Mouse (Mus musculus) MEL (cell line): ENCODE results near the gene Gak. TPM values are rescaled to one million over a fixed set of nuclear protein-coding genes. Genes with fewer than 3 reads are reported as not detected.

Experiments used
- polyA plus RNA-seq, 2 experiments: library from polyadenylated mRNA; stranded (reverse) in 1 of 2; unstranded in 1 of 2; fragments of >175 nt in 1 of 2; fragments of >200 nt in 1 of 2; gene quantifications; 2 replicates each; pipeline versions ENCODE4 v1.2.1 to v1.2.4; 2012; ENCODE audit warnings: low replicate concordance in 2 of 2, low read depth in 1 of 2; ENCODE audit not compliant: insufficient read length in 2 of 2, insufficient read depth in 1 of 2, missing spikeins in 1 of 2
- total RNA-seq: library from RNA; depleted of rRNA; stranded (reverse); fragments of 300-350 nt; gene quantifications from 2 replicates; pipeline ENCODE4 v1.2.3, GENCODE M21; 2012; rRNA removed

Gak gene
- total and polyA plus RNA-seq, 3 experiments, result 48.5 to 76.4 TPM; not detected in 1

Other genes with a start within 250 kb of the Gak start
- gene Pde6b, start 241.4 kb downstream of the Gak start, total RNA-seq, result 0.12 TPM in 1 of 2 replicates, not detected in the other
- under 1 TPM in 1 of 2 experiments, not detected in 1; 0.07 TPM for gene Pde6b, start 241.4 kb downstream of the Gak start, polyA plus RNA-seq
- gene Atp5k, start 195.3 kb downstream of the Gak start, total RNA-seq, result 793 and 801 TPM in 2 replicates
- 100 to 1,000 TPM in 1 of 2 experiments, not detected in 1; 329 TPM for gene Atp5k, start 195.3 kb downstream of the Gak start, polyA plus RNA-seq
- not detected in 2 replicates for gene Mfsd7a, start 180.9 kb downstream of the Gak start, total RNA-seq
- not detected for gene Mfsd7a, start 180.9 kb downstream of the Gak start, polyA plus RNA-seq
- gene Pcgf3, start 168.5 kb downstream of the Gak start, total RNA-seq, result 7.3 and 7.4 TPM in 2 replicates
- gene Pcgf3, start 168.5 kb downstream of the Gak start, polyA plus RNA-seq, result 10 to 100 TPM in 1 of 2 experiments, not detected in 1; 26.4 TPM
- not detected in 2 replicates for gene Cplx1, start 79.7 kb downstream of the Gak start, total RNA-seq
- not detected for gene Cplx1, start 79.7 kb downstream of the Gak start, polyA plus RNA-seq
- 19.3 and 22.1 TPM in 2 replicates for gene Tmem175, start within 50 bp of the Gak start, total RNA-seq
- 10 to 100 TPM in 1 of 2 experiments, not detected in 1; 39.2 TPM for gene Tmem175, start within 50 bp of the Gak start, polyA plus RNA-seq
- 1.5 and 1.9 TPM in 2 replicates for gene Idua, start 30.6 kb upstream of the Gak start, total RNA-seq
- 1 to 10 TPM in 1 of 2 experiments, not detected in 1; 9.5 TPM for gene Idua, start 30.6 kb upstream of the Gak start, polyA plus RNA-seq
- gene Dgkq, start 39.9 kb upstream of the Gak start, total RNA-seq, result 10.5 and 11.3 TPM in 2 replicates
- 10 to 100 TPM in 1 of 2 experiments, not detected in 1; 11.3 TPM for gene Dgkq, start 39.9 kb upstream of the Gak start, polyA plus RNA-seq
- 31.2 and 33.9 TPM in 2 replicates for gene Slc26a1, start 45.8 kb upstream of the Gak start, total RNA-seq
- 10 to 100 TPM in 1 of 2 experiments, not detected in 1; 29.6 TPM for gene Slc26a1, start 45.8 kb upstream of the Gak start, polyA plus RNA-seq
- 13.1 and 16.0 TPM in 2 replicates for gene Fgfrl1, start 62.6 kb upstream of the Gak start, total RNA-seq
- 10 to 100 TPM in 1 of 2 experiments, not detected in 1; 27.3 TPM for gene Fgfrl1, start 62.6 kb upstream of the Gak start, polyA plus RNA-seq
- gene Rnf212, start 145.2 kb upstream of the Gak start, total RNA-seq, result 0.58 TPM in 1 of 2 replicates, not detected in the other
- gene Rnf212, start 145.2 kb upstream of the Gak start, polyA plus RNA-seq, result under 1 TPM in 1 of 2 experiments, not detected in 1; 0.46 TPM
- gene Tmed11, start 165.6 kb upstream of the Gak start, total RNA-seq, result not detected in 2 replicates
- not detected for gene Tmed11, start 165.6 kb upstream of the Gak start, polyA plus RNA-seq
- not detected in 2 replicates for gene Vmn2r8, start 179.1 kb upstream of the Gak start, total RNA-seq
- gene Vmn2r8, start 179.1 kb upstream of the Gak start, polyA plus RNA-seq, result not detected
- gene Vmn2r9, start 222.8 kb upstream of the Gak start, total RNA-seq, result not detected in 2 replicates
- gene Vmn2r9, start 222.8 kb upstream of the Gak start, polyA plus RNA-seq, result not detected